Mouse (Mus musculus) kidney, postnatal 36 days (tissue): Measurements from ENCODE around the gene Mif.

Experiments used
- DNase-seq, 2 experiments: peaks; one replicate each; pipeline ENCODE4 v3.0.0; 2021 to 2022; ENCODE audit warnings: mixed read lengths in 2 of 2

Gene Mif

GRCm38 (mm10) chr10:75835761-75836531 lies 24.1 kb downstream of the Mif start:
- DNase-seq = peak; percentile 58 to 91

GRCm38 (mm10) chr10:75835307-75835706 lies 24.7 kb downstream of the Mif start:
- peak; percentile 92 for DNase-seq

GRCm38 (mm10) chr10:75834721-75835120 lies 25.3 kb downstream of the Mif start:
- no peak for DNase-seq

GRCm38 (mm10) chr10:75834250-75834649 lies 25.8 kb downstream of the Mif start:
- DNase-seq = peak; percentile 96

GRCm38 (mm10) chr10:75833456-75834080 lies 26.5 kb downstream of the Mif start:
- DNase-seq = peak; percentile 37 to 74

- DNase-seq = peak; percentile 82 to 92
Observed at GRCm38 (mm10) chr10:75832272-75832895, 27.7 kb downstream of the Mif start.

GRCm38 (mm10) chr10:75830275-75830670 lies 29.8 kb downstream of the Mif start:
- no peak for DNase-seq

- no peak for DNase-seq
Observed at GRCm38 (mm10) chr10:75829529-75830274, 30.3 kb downstream of the Mif start.

- DNase-seq = peak; percentile 58 to 65
Observed at GRCm38 (mm10) chr10:75828500-75828931, 31.5 kb downstream of the Mif start.

- DNase-seq = peak; percentile 86
Observed at GRCm38 (mm10) chr10:75827668-75828360, 32.2 kb downstream of the Mif start.

- DNase-seq = no peak
Observed at GRCm38 (mm10) chr10:75824530-75824929, 35.5 kb downstream of the Mif start.

- no peak for DNase-seq
Observed at GRCm38 (mm10) chr10:75823782-75824181, 36.3 kb downstream of the Mif start.

GRCm38 (mm10) chr10:75822443-75822842 lies 37.6 kb downstream of the Mif start, which contains the start of gene Gstt4:
TSS of gene Gstt4 (minus strand) at chr10:75822543.
- no peak for DNase-seq

- no peak for DNase-seq
Observed at GRCm38 (mm10) chr10:75819882-75820281, 40.2 kb downstream of the Mif start.

- no peak for DNase-seq
Observed at GRCm38 (mm10) chr10:75818641-75819040, 41.4 kb downstream of the Mif start.
